Mouse (Mus musculus) hindbrain, embryonic 11.5 days (tissue): Measurements from ENCODE around the gene Tmem88. TPM values are rescaled to one million over a fixed set of nuclear protein-coding genes. Genes with fewer than 3 reads are reported as not detected.
A peak's percentile ranks its signal among the peaks of the same experiment; 100 is the strongest.

Experiments used
- ATAC-seq: fragments of 200-750 bp; cut with Nextera tagmentation; 2 replicates; pipeline ENCODE4 v1.8.0; 2017; ENCODE audit warnings: mild to moderate bottlenecking, moderate TSS enrichment, moderate library complexity; ENCODE audit not compliant: low FRiP score
- DNase-seq: peaks from one replicate; pipeline ENCODE4 v3.0.0-alpha.2; 2015; ENCODE audit warnings: low spot score
- H3K27ac ChIP-seq: fragments of 300-500 bp; sonication (generic); 2 replicates; pipeline ENCODE4 v1.5.1; 2014; ENCODE audit warnings: mild to moderate bottlenecking, low read depth, low read length
- H3K27me3 ChIP-seq: fragments of 300-500 bp; sonication (generic); 2 replicates; pipeline ENCODE4 v1.6.1; 2014; ENCODE audit warnings: mild to moderate bottlenecking, low read length, moderate library complexity, mixed read lengths; ENCODE audit not compliant: control insufficient read depth, insufficient read depth
- H3K36me3 ChIP-seq: fragments of 300-500 bp; sonication (generic); 2 replicates; pipeline ENCODE4 v1.6.1; 2014; ENCODE audit warnings: mild to moderate bottlenecking, low read length, moderate library complexity, mixed read lengths; ENCODE audit not compliant: control insufficient read depth, insufficient read depth
- H3K4me1 ChIP-seq: fragments of 300-500 bp; sonication (generic); replicated peaks from 2 replicates; pipeline ENCODE4 v1.6.1; 2014; ENCODE audit warnings: low read length, mixed read lengths; ENCODE audit not compliant: control insufficient read depth, insufficient read depth
- H3K4me2 ChIP-seq: fragments of 300-500 bp; sonication (generic); replicated peaks from 2 replicates; pipeline ENCODE4 v1.6.1; 2014; ENCODE audit warnings: mild to moderate bottlenecking, low read depth, low read length
- H3K4me3 ChIP-seq: fragments of 300-500 bp; sonication (generic); 2 replicates; pipeline ENCODE4 v1.5.1; 2014; ENCODE audit warnings: low read depth, low read length
- H3K9ac ChIP-seq: fragments of 300-500 bp; sonication (generic); 2 replicates; pipeline ENCODE4 v1.6.1; 2014; ENCODE audit warnings: low read depth, low read length
- H3K9me3 ChIP-seq: fragments of 300-500 bp; sonication (generic); 2 replicates; pipeline ENCODE4 v1.6.1; 2016; ENCODE audit warnings: low read length; ENCODE audit not compliant: control insufficient read depth
- WGBS: fragments of 180-500 bp; shearing (Covaris S2); extraction: QIAGEN DNeasy Blood & Tissue Kit; methylation state at CpG from one replicate; pipeline ENCODE4 v1.1.7; 2014; 5-methylcytosine and 5-hydroxymethylcytosine counted together
- polyA plus RNA-seq: library from polyadenylated mRNA; unstranded; fragments of >200 nt; fragmentation: Nextera tagmentation; extraction: Ambion mirVana; gene quantifications from 2 replicates; pipeline ENCODE4 v1.2.1, GENCODE M21; 2014

The Tmem88 gene
- polyA plus RNA-seq, 1 experiment from 2014 or later, result 17.1 TPM

DNA sequence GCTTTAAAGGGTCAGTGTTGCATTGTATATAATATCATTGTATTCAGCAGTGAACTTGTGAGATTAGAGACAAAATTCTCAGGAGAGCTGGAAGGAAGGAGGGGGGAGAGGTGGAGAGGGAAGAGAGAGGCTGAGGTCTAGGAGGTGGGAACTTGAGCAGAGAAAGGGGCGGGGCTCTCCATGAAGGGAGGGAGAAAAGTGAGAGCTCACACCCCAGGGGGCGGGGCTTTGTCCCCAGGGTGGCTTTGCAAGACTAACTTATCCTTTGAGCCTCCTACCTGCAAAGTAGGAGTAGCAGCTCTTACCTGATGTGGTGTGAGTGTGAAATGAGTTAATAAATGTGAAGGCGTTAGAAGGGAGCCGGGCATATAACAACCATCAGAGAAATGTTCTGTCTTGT is 30.7 kb upstream of the Tmem88 start:
- no peaks in the 10 kb centered on the region for H3K27me3 ChIP-seq
- no peaks in the 10 kb centered on the region for H3K9me3 ChIP-seq
- no peak overlapping the region for H3K4me2 ChIP-seq
- no peaks in the 10 kb centered on the region for H3K36me3 ChIP-seq
- no peak overlapping the region for H3K27ac ChIP-seq
- H3K9ac ChIP-seq, result no peak overlapping the region
- H3K4me3 ChIP-seq, result no peak overlapping the region
- no peaks in the 10 kb centered on the region for H3K4me1 ChIP-seq
- WGBS, result 29% methylated on average over 4 of the region's 4 CpGs
- ATAC-seq (no peak), DNase-seq (no peak)

DNA sequence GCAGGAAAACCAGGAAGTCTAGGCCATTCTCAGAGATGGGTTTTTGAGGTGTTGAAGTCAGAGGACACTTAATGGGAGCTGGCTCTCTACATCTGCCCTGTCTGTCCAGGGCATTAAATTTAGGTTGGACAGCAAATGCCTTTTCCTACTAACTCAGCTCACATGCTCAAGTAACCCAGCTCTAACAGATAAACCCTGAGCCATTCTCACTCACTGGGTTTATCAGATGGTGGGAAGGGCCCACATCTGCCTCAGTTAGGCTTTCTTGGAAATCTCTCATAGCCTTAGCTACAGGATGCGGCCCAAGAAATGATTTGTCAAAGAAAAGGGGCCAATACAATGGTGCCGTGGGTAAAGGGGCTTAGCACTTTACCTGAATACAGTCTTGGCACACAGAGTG is 28.2 kb upstream of the Tmem88 start:
- no peaks in the 10 kb centered on the region for H3K4me1 ChIP-seq
- peaks cover 11% of the 10 kb centered on the region; the same call in 1 of the 2 replicates for H3K27me3 ChIP-seq
- H3K9me3 ChIP-seq, result no peaks in the 10 kb centered on the region
- WGBS, result 88% methylated on average over 2 of the region's 2 CpGs
- DNase-seq (no peak), ATAC-seq (no peak)
- no peak overlapping the region for H3K9ac ChIP-seq
- H3K27ac ChIP-seq, result no peak overlapping the region
- H3K4me2 ChIP-seq, result no peak overlapping the region
- H3K4me3 ChIP-seq, result no peak overlapping the region
- H3K36me3 ChIP-seq, result no peaks in the 10 kb centered on the region

DNA sequence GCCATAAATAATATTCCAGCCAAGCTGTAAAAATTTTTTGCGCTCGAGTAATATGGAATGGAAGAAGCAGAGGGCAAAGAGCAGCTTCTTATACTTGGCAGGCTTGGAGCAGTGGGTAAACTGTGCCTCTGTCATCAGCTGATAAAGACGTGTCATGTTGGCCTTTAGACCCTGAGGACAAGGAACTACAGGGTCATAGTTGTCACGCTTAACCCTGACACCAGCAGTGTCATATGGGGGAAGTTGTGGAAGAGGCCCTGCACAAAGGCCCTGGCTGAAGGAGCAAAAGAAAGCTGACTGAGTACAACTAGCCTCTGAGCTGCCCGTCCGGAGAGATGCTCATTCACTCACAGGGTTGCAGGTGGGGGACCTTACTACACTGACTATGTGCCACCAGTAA is 25.9 kb upstream of the Tmem88 start:
- no peak overlapping the region for H3K4me3 ChIP-seq
- DNase-seq (no peak), ATAC-seq (no peak)
- WGBS, result 67% methylated on average over 6 of the region's 6 CpGs
- no peaks in the 10 kb centered on the region for H3K9me3 ChIP-seq
- H3K36me3 ChIP-seq, result no peaks in the 10 kb centered on the region
- H3K4me2 ChIP-seq, result no peak overlapping the region
- H3K9ac ChIP-seq, result no peak overlapping the region
- H3K4me1 ChIP-seq, result peaks cover 5% of the 10 kb centered on the region; the same call in 1 of the 2 replicates
- H3K27ac ChIP-seq, result no peak overlapping the region
- H3K27me3 ChIP-seq, result peaks cover 17% of the 10 kb centered on the region

DNA sequence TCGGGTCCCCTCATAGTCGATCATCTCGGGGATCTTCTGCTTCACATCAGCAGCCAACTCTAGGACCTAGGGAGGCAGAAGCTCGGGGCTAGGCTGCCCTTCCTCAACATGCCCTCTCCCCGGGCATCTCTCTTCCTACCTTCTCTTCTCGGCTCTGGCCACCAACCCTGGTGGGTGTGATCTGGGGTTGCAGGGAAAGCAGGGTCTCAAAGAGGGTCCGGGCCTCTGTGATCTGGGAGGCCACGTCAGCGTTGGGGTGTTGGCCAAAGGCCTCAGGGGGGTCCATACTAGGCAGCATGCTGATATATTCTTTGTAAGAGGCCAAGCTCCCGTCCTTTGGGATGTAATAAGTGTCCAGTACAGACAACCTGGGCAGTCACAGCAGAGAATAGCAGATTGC is 24.8 kb upstream of the Tmem88 start:
- H3K9ac ChIP-seq, result no peak overlapping the region
- no peak for ATAC-seq
- no peak overlapping the region for H3K27ac ChIP-seq
- H3K27me3 ChIP-seq, result peaks cover 17% of the 10 kb centered on the region
- H3K4me3 ChIP-seq, result no peak overlapping the region
- 86% methylated on average over 10 of the region's 10 CpGs for WGBS
- H3K4me1 ChIP-seq, result peaks cover 5% of the 10 kb centered on the region; the same call in 1 of the 2 replicates
- H3K9me3 ChIP-seq, result no peaks in the 10 kb centered on the region
- H3K36me3 ChIP-seq, result no peaks in the 10 kb centered on the region
- H3K4me2 ChIP-seq, result no peak overlapping the region
- DNase-seq, result no peak

DNA sequence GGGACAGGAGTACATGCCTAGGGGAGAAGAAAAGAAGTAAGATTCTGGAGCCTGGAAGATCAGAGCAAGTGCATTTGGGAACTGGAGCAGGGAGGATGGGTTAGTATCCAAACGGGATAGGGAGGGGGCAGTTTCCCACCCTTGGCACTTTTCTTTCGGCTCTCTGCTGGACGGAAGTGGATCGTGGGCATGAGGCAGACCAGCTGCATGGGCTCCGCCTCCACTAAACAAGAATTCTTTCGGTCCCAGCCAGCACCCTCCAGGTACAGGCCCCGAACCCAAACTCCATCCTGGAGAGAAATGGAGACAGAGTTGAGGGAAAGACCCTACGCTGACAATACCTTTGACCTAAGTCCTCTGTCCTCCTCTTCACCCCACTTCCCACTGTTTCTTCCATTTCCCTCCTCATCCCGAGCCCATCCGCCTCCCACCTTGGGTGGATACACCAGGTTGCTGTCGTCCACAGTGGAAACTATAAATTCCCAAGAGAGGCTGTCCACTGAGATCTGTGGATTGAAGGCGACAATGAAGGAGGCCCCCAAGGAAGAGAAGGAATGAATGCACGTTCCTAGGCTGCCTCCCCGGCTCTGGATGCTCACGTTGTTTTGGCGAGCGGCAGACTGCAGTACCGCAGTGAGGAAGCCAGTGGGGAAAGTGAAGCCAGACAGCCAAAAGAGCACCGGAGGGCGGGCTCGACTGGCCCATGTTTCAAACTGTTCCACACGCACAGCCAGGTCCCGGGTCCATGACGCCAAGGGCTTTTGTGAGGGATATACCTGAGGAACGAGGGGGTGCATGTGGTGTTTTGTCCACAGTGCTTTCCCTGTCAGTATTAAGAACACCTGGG is 23.3 kb upstream of the Tmem88 start:
- Histone ChIP-seq H3K4me1 (peaks cover 7% of the 10 kb centered on the region; the same call in 1 of the 2 replicates), H3K4me2 (peak overlapping the region; percentile 99; the same call in 1 of the 2 replicates), H3K27me3 (peaks cover 17% of the 10 kb centered on the region), H3K9ac (no peak overlapping the region), H3K36me3 (no peaks in the 10 kb centered on the region), H3K9me3 (no peaks in the 10 kb centered on the region), H3K4me3 (no peak overlapping the region), H3K27ac (no peak overlapping the region)
- 11% methylated on average over 25 of the region's 25 CpGs for WGBS
- DNase-seq (peak; percentile 20), ATAC-seq (no peak)

DNA sequence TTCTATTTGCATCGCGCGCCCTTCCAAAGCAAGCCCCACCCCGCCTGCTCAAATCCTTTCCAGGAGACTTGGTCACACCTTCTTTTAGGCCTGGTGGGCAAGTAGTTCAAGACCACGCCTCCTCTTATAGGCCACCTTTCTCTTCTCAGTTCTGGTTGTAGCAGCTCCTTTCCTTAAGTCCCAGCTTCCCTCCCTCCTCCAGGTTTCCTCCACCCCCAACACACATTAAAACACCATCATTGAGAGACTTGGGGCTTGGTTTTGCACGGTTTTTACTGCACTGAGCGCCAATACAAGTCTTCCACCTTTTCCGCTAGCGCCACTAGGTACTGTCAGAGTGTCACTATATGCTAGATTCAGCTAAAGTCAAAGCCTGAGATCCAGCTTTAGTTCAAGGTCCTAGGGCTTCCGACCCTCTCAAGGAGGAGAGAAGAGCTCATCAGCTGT is 22.5 kb upstream of the Tmem88 start:
- WGBS, result 9% methylated on average over 9 of the region's 10 CpGs
- Histone ChIP-seq H3K9me3 (no peaks in the 10 kb centered on the region), H3K4me3 (peak overlapping the region; percentile 80; the same call in 1 of the 2 replicates), H3K27ac (no peak overlapping the region), H3K4me2 (peak overlapping the region; percentile 99), H3K36me3 (no peaks in the 10 kb centered on the region), H3K4me1 (peaks cover 7% of the 10 kb centered on the region; the same call in 1 of the 2 replicates), H3K9ac (no peak overlapping the region), H3K27me3 (peaks cover 17% of the 10 kb centered on the region)
- DNase-seq, result peak; percentile 49
- ATAC-seq, result no peak

DNA sequence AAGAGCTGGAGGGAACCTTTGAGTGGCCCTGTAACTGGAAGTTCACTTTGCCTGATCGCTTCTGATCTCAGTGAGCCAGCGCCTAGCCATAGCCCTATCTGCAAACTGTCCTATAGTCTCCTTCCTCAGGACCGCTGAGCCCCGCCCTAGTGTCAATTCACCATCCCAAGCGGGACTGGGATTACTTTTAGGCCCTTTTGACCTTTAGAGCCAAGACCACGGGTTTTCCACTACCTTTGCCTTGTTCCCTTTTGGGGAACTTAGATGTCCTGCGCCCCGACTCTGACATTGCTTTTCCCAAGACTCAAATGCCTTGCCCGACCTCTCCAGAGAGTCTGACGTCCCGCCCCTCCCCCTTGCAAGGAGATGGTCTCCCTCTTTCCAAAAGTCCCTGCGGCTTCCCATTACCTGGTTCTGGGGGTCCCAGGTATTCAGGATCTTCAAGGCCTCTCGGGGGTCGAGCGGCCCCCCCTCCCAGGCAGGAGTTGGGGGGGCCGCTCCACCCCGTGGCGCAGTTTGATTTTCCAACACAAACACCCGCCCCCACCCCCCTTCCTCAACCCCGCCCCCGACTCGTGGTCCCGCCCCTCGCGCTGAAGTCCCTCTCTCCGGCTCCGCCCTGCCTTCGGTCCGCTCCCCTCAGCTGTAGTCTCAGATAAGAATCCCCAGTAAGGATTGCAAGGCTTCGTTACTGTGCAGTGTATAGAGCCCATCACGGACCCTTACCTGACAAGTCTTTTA is 21.9 kb upstream of the Tmem88 start:
- H3K4me3 ChIP-seq, result peak overlapping the region; percentile 80
- no peaks in the 10 kb centered on the region for H3K36me3 ChIP-seq
- H3K9ac ChIP-seq, result no peak overlapping the region
- ATAC-seq, result no peak
- under 1% methylated on average over 28 of the region's 31 CpGs for WGBS
- peaks cover 7% of the 10 kb centered on the region; the same call in 1 of the 2 replicates for H3K4me1 ChIP-seq
- peak overlapping the region; percentile 99 for H3K4me2 ChIP-seq
- DNase-seq, result peak; percentile 59
- H3K9me3 ChIP-seq, result no peaks in the 10 kb centered on the region
- peaks cover 17% of the 10 kb centered on the region for H3K27me3 ChIP-seq
- H3K27ac ChIP-seq, result no peak overlapping the region; the same call in 1 of the 2 replicates

DNA sequence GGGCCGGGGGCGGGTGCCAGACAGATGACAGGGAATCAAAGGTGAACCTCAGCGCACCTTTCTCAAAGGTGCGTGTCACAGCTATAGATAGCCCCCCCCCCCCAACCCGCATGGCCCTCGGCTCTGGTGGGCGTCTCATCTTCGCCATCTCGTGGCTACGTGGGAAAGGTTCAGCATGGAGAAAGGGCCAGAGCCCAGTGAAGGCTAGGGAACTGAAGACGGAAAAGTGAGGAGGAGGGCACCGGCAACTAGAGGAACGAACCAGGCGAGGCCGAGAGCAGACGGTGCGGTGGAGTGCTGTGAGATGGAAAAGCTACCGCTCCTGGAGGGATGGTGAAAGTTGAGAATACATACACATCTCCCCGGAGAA is 21.4 kb upstream of the Tmem88 start:
- WGBS, result 1% methylated on average over 19 of the region's 19 CpGs
- no peak for ATAC-seq

More for the DNA sequence above, 21.4 kb upstream of the Tmem88 start:
- H3K4me2 ChIP-seq, result peak overlapping the region; percentile 99
- peak overlapping the region; percentile 100 for H3K27ac ChIP-seq
- H3K27me3 ChIP-seq, result peaks cover 17% of the 10 kb centered on the region
- H3K4me3 ChIP-seq, result peak overlapping the region; percentile 80
- H3K36me3 ChIP-seq, result no peaks in the 10 kb centered on the region
- no peak overlapping the region for H3K9ac ChIP-seq
- DNase-seq, result no peak
- H3K4me1 ChIP-seq, result peaks cover 7% of the 10 kb centered on the region
- no peaks in the 10 kb centered on the region for H3K9me3 ChIP-seq
